Mouse (Mus musculus): ENCODE measurements around the gene Msi2. TPM values are rescaled to one million over a fixed set of nuclear protein-coding genes. Genes with fewer than 3 reads are reported as not detected.
A peak's percentile ranks its signal among the peaks of the same experiment; 100 is the strongest.

Gene Msi2
- total and polyA plus RNA-seq, 2 experiments: 6.4 to 10.8 TPM

GRCm38 (mm10) chr11:88676597-88676996 lies 41.7 kb downstream of the Msi2 start:
- Histone ChIP-seq H3K27ac (replicated peaks; ENCODE audit: insufficient read depth, low read depth, low read length) (no peak overlapping the region), H3K4me1 (ENCODE audit: control insufficient read depth, insufficient read depth, low read length) (0 out of 2 replicates have a peak, but pooled peaks cover 2% of the 10 kb centered on the region), H3K79me2 (ENCODE audit: control insufficient read depth, insufficient read depth, low read length) (no peaks in the 10 kb centered on the region), H3K4me3 (ENCODE audit: insufficient read depth, low read depth, low read length) (no peak overlapping the region), H3K36me3 (ENCODE audit: control insufficient read depth, insufficient read depth, low read length) (no peaks in the 10 kb centered on the region), H3K27me3 (ENCODE audit: control insufficient read depth, insufficient read depth, low read length) (no peaks in the 10 kb centered on the region), H3K9ac (ENCODE audit: low read depth, low read length) (no peak overlapping the region)
- TF ChIP-seq POLR2A (IDR thresholded peaks at IDR 0.05; ENCODE audit: extremely low read depth, insufficient read depth, low read length): no peak
- DNase-seq (ENCODE audit: extremely low read depth, low read depth, low spot score): no peak
- 88% methylated on average over 2 of the region's 2 CpGs for WGBS

GRCm38 (mm10) chr11:88675526-88676353 lies 42.6 kb downstream of the Msi2 start:
- no peak for DNase-seq (ENCODE audit: extremely low read depth, low read depth, low spot score)
- TF ChIP-seq CTCF (IDR thresholded peaks at IDR 0.05; ENCODE audit: low read depth, low read length) (no peak), POLR2A (IDR thresholded peaks at IDR 0.05; ENCODE audit: extremely low read depth, insufficient read depth, low read length) (no peak)
- H3K27me3 ChIP-seq (ENCODE audit: control insufficient read depth, insufficient read depth, low read length): no peaks in the 10 kb centered on the region
- no peaks in the 10 kb centered on the region for H3K36me3 ChIP-seq (ENCODE audit: control insufficient read depth, insufficient read depth, low read length)
- WGBS: 51% methylated on average over 18 of the region's 18 CpGs
- H3K4me3 ChIP-seq (ENCODE audit: insufficient read depth, low read depth, low read length): no peak overlapping the region
- H3K9ac ChIP-seq (ENCODE audit: low read depth, low read length): no peak overlapping the region
- 0 out of 2 replicates have a peak, but pooled peaks cover under 1% of the 10 kb centered on the region for H3K79me2 ChIP-seq (ENCODE audit: control insufficient read depth, insufficient read depth, low read length)
- H3K27ac ChIP-seq (replicated peaks; ENCODE audit: insufficient read depth, low read depth, low read length): no peak overlapping the region
- H3K4me1 ChIP-seq (ENCODE audit: control insufficient read depth, insufficient read depth, low read length): 0 out of 2 replicates have a peak, but pooled peaks cover 2% of the 10 kb centered on the region

GRCm38 (mm10) chr11:88674075-88674474 lies 44.2 kb downstream of the Msi2 start:
- Histone ChIP-seq H3K79me2 (ENCODE audit: control insufficient read depth, insufficient read depth, low read length) (0 out of 2 replicates have a peak, but pooled peaks cover 4% of the 10 kb centered on the region), H3K27me3 (ENCODE audit: control insufficient read depth, insufficient read depth, low read length) (no peaks in the 10 kb centered on the region), H3K4me3 (ENCODE audit: insufficient read depth, low read depth, low read length) (no peak overlapping the region), H3K4me1 (ENCODE audit: control insufficient read depth, insufficient read depth, low read length) (0 out of 2 replicates have a peak, but pooled peaks cover 2% of the 10 kb centered on the region), H3K36me3 (ENCODE audit: control insufficient read depth, insufficient read depth, low read length) (0 out of 2 replicates have a peak, but pooled peaks cover 2% of the 10 kb centered on the region), H3K27ac (replicated peaks; ENCODE audit: insufficient read depth, low read depth, low read length) (no peak overlapping the region), H3K9ac (ENCODE audit: low read depth, low read length) (no peak overlapping the region)
- WGBS: 77% methylated on average over 9 of the region's 9 CpGs
- DNase-seq (ENCODE audit: extremely low read depth, low read depth, low spot score): peak; percentile 27
- no peak for TF ChIP-seq CTCF (IDR thresholded peaks at IDR 0.05; ENCODE audit: low read depth, low read length)
- TF ChIP-seq POLR2A (IDR thresholded peaks at IDR 0.05; ENCODE audit: extremely low read depth, insufficient read depth, low read length): no peak

- TF ChIP-seq CTCF (IDR thresholded peaks at IDR 0.05; ENCODE audit: low read depth, low read length) (no peak), POLR2A (IDR thresholded peaks at IDR 0.05; ENCODE audit: extremely low read depth, insufficient read depth, low read length) (no peak)
- no peak for DNase-seq (ENCODE audit: extremely low read depth, low read depth, low spot score)
- no peak overlapping the region for H3K27ac ChIP-seq (replicated peaks; ENCODE audit: insufficient read depth, low read depth, low read length)
- H3K9ac ChIP-seq (ENCODE audit: low read depth, low read length): no peak overlapping the region
- H3K4me1 ChIP-seq (ENCODE audit: control insufficient read depth, insufficient read depth, low read length): 0 out of 2 replicates have a peak, but pooled peaks cover 2% of the 10 kb centered on the region
- peaks cover 2% of the 10 kb centered on the region; the same call in 1 of the 2 replicates for H3K36me3 ChIP-seq (ENCODE audit: control insufficient read depth, insufficient read depth, low read length)
- 95% methylated on average over 5 of the region's 5 CpGs for WGBS
- H3K4me3 ChIP-seq (ENCODE audit: insufficient read depth, low read depth, low read length): no peak overlapping the region
- H3K79me2 ChIP-seq (ENCODE audit: control insufficient read depth, insufficient read depth, low read length): 0 out of 2 replicates have a peak, but pooled peaks cover 4% of the 10 kb centered on the region
- no peaks in the 10 kb centered on the region for H3K27me3 ChIP-seq (ENCODE audit: control insufficient read depth, insufficient read depth, low read length)
Observed at GRCm38 (mm10) chr11:88670925-88671324, 47.4 kb downstream of the Msi2 start.

- Histone ChIP-seq H3K4me1 (ENCODE audit: control insufficient read depth, insufficient read depth, low read length) (no peaks in the 10 kb centered on the region), H3K4me3 (ENCODE audit: insufficient read depth, low read depth, low read length) (no peak overlapping the region), H3K27me3 (ENCODE audit: control insufficient read depth, insufficient read depth, low read length) (no peaks in the 10 kb centered on the region), H3K9ac (ENCODE audit: low read depth, low read length) (no peak overlapping the region), H3K36me3 (ENCODE audit: control insufficient read depth, insufficient read depth, low read length) (peaks cover 2% of the 10 kb centered on the region; the same call in 1 of the 2 replicates), H3K79me2 (ENCODE audit: control insufficient read depth, insufficient read depth, low read length) (0 out of 2 replicates have a peak, but pooled peaks cover 4% of the 10 kb centered on the region), H3K27ac (replicated peaks; ENCODE audit: insufficient read depth, low read depth, low read length) (no peak overlapping the region)
- no peak for DNase-seq (ENCODE audit: extremely low read depth, low read depth, low spot score)
- 95% methylated on average over 7 of the region's 7 CpGs for WGBS
- TF ChIP-seq CTCF (IDR thresholded peaks at IDR 0.05; ENCODE audit: low read depth, low read length) (no peak), POLR2A (IDR thresholded peaks at IDR 0.05; ENCODE audit: extremely low read depth, insufficient read depth, low read length) (no peak)
Observed at GRCm38 (mm10) chr11:88669106-88669505, 49.2 kb downstream of the Msi2 start.

GRCm38 (mm10) chr11:88668345-88668744 lies 50.0 kb downstream of the Msi2 start:
- no peak overlapping the region for H3K9ac ChIP-seq (ENCODE audit: low read depth, low read length)
- H3K36me3 ChIP-seq (ENCODE audit: control insufficient read depth, insufficient read depth, low read length): peaks cover 2% of the 10 kb centered on the region; the same call in 1 of the 2 replicates
- DNase-seq (ENCODE audit: extremely low read depth, low read depth, low spot score): no peak
- H3K27ac ChIP-seq (replicated peaks; ENCODE audit: insufficient read depth, low read depth, low read length): no peak overlapping the region
- H3K27me3 ChIP-seq (ENCODE audit: control insufficient read depth, insufficient read depth, low read length): no peaks in the 10 kb centered on the region
- no peak for TF ChIP-seq POLR2A (IDR thresholded peaks at IDR 0.05; ENCODE audit: extremely low read depth, insufficient read depth, low read length)
- TF ChIP-seq CTCF (IDR thresholded peaks at IDR 0.05; ENCODE audit: low read depth, low read length): no peak
- peaks cover 7% of the 10 kb centered on the region; the same call in 1 of the 2 replicates for H3K79me2 ChIP-seq (ENCODE audit: control insufficient read depth, insufficient read depth, low read length)
- H3K4me1 ChIP-seq (ENCODE audit: control insufficient read depth, insufficient read depth, low read length): no peaks in the 10 kb centered on the region
- 97% methylated on average over 14 of the region's 14 CpGs for WGBS
- H3K4me3 ChIP-seq (ENCODE audit: insufficient read depth, low read depth, low read length): no peak overlapping the region
